Mouse (Mus musculus): Measurements from ENCODE around the gene Camta1.

DNA sequence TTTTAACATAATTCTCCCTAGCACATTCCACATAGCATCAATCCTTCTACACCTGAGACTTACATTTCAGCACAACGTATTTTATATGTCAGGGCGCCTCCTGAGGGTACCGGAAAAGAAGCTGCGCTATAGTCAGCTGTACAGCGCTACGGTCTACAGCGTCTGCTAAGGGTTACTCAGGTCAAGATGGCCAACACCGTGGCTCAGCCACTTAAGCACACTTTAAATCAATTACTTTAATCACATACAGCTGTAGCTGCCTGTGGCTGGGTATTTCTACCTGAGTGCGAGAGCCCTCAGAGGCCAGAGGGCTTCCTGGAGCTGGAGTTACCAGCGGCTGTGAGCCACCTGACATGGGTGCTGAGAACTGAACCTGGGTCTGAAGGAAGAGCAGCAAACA, 845.7 kb downstream of the Camta1 start:
- TF ChIP-seq CTCF (IDR thresholded peaks at IDR 0.05; ENCODE audit: borderline replicate concordance, control insufficient read depth, extremely low read depth, insufficient read depth, low read length, poor library complexity) (no peak), POLR2A (IDR thresholded peaks at IDR 0.05; ENCODE audit: control insufficient read depth, extremely low read depth, insufficient read depth, low read length, poor library complexity) (no peak)
